ENCODE assay signal across 8 mouse cellular contexts in genomic region chr12:85963699-85964098, GRCm38 (mm10).
DNase-seq lines count a peak whose midpoint lies in the region; ATAC-seq lines count a peak whose summit lies in the region.

No protein-coding gene starts in this region.

- peak; percentile 63 for ATAC-seq in inflammation-experienced regulatory T-cells, adult 6 months
- peak; percentile 50 for ATAC-seq in neutrophil, adult 5-6 weeks (ENCODE audit: extremely low read depth, insufficient number of reproducible peaks, low FRiP score, poor library complexity, severe bottlenecking)

- intact Hi-C loops in gastrocnemius, postnatal 14 days (cut with DNase I; ENCODE audit: low total_unique reads) = no loop called here
- intact Hi-C loops in left cerebral cortex, postnatal 25 days (cut with DNase I) = no loop called here

- peak; percentile 47 for DNase-seq in gastrocnemius, postnatal 14 days
- no peak for DNase-seq in gastrocnemius, adult 8-10 months (ENCODE audit: low spot score in 2 of 2)
- DNase-seq in NIH3T3 (ENCODE audit: low read depth) = peak; percentile 45
- no peak for DNase-seq in embryo, embryonic 10.5 days (ENCODE audit: low spot score)
- no peak for DNase-seq in left cerebral cortex, postnatal 25 days (ENCODE audit: low spot score in 2 of 2)
- DNase-seq in layer of hippocampus, postnatal 36 days = no peak

Comparison
In these comparisons a context has a peak if more than half of its experiments do, and no peak if none do; other contexts are left out.
1. DNase-seq: peak in gastrocnemius, postnatal 14 days (single experiment) and NIH3T3 (single experiment); none in gastrocnemius, adult 8-10 months (0 of 2), embryo, embryonic 10.5 days (single experiment), left cerebral cortex, postnatal 25 days (0 of 2) and layer of hippocampus, postnatal 36 days (0 of 2).